Mouse (Mus musculus): ENCODE measurements at regions not wholly inside any gene's neighbourhood (a gene's known extent, or its start where the extent isn't known, plus 50 kb on each side); places are given as distances from the start of the nearest gene placed in this dataset.

- DNase-seq (ENCODE audit: inconsistent age in 2 of 2, low spot score in 1 of 2) = no peak
These were observed 111.3 kb upstream of the Vrk1 start for GRCm38 (mm10) chr12:105898580-105899293.

- DNase-seq (ENCODE audit: inconsistent age in 2 of 2, low spot score in 1 of 2) = no peak
These were observed 110.6 kb upstream of the Vrk1 start for GRCm38 (mm10) chr12:105899294-105899909.

DNA sequence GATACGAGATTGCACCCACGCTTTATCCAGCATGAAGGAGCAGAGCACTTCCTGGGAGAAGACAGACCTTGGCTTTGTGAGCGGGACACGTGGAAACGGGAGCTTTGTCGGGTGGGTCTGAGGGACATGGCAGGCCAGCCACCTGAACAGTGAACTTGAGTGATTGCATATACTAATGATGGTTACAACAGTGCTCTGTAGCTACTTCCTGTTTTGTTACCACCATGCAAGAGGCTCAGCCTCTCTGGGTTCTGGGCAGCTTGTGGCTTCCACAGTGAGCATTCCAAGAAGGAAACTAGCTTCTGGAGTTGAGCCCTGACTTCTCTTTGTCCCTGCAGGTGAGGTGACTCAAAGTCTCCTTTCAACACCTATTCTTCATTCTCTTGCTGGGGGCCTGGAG, 109.5 kb upstream of the Vrk1 start:
- no peak for DNase-seq (ENCODE audit: inconsistent age in 2 of 2, low spot score in 1 of 2)

GRCm38 (mm10) chr12:105903072-105903471, 107.0 kb upstream of the Vrk1 start:
- no peak for DNase-seq (ENCODE audit: inconsistent age in 2 of 2, low spot score in 1 of 2)

- peak; percentile 8 to 31 for DNase-seq (ENCODE audit: inconsistent age in 2 of 2, low spot score in 1 of 2)
These were observed 103.4 kb upstream of the Vrk1 start for GRCm38 (mm10) chr12:105906584-105906983.

GRCm38 (mm10) chr12:105907851-105908620, 102.0 kb upstream of the Vrk1 start:
- peak; percentile 15 to 42 for DNase-seq (ENCODE audit: inconsistent age in 2 of 2, low spot score in 1 of 2)

DNA sequence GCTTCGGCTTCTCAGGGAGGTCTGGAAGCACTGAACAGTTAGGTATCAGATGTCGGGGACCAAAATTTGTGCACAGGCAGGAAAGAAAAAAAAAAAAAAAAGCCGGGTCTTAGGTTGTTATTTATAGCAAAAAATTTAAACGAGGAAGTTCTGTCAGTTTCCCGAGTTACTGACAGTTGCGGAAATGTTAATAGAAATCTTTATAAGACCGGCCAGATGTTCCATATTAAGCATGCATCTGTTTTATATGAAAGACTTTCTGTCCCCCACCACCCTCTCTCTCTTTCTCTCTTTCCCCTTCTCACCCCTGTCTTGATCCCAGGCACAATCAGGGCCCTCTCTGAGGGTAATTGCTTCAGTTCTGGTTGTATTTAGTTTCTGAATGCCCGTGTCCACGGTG, 98.5 kb upstream of the Vrk1 start:
- no peak for DNase-seq (ENCODE audit: inconsistent age in 2 of 2, low spot score in 1 of 2)

GRCm38 (mm10) chr12:105917388-105917963, 92.6 kb upstream of the Vrk1 start:
- no peak for DNase-seq (ENCODE audit: inconsistent age in 2 of 2, low spot score in 1 of 2)

- DNase-seq (ENCODE audit: inconsistent age in 2 of 2, low spot score in 1 of 2) = no peak
These were observed 91.3 kb upstream of the Vrk1 start for GRCm38 (mm10) chr12:105918775-105919174.

DNA sequence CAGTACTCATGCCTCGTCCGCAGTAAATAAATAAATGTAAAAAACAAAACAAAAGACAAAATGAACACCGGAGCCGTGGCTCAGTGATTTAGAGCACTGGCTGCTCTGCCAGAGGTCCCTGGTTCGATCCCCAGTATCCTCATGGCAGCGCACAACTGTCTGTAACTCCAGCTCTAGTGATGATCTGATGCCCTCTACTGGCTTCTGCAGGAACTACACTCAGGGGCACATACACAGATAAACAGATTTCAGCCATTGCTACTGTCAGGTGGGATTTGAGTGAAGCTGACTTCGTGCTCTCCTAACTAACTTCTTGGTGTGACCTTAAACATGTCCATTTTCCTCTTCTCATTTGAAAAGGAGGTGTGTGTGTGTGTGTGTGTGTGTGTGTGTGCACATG, 82.8 kb upstream of the Vrk1 start:
- DNase-seq (ENCODE audit: inconsistent age in 2 of 2, low spot score in 1 of 2) = no peak

DNA sequence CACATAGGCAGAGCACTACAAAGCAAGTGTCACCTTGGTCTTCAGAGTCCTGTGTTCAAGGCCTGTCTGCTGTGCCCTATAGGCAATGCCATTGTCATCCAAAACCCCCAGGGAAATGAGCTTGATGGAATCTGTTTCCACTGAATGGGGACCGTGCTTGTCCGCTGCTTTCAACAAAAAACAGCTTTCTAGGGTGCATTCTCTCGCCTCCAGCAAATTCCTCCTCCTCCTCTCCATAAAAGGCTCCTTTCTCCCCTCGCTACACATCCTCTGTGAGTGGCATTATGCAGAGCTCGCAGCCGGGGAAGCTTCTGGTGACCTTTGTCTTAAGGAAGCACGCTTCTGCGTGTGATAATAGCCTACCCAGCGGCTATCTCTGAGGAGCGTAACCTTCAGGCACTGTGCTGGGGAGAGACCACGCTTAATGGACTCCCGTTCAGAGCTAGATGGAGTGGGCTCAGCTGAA, 80.5 kb upstream of the Vrk1 start:
- no peak for DNase-seq (ENCODE audit: inconsistent age in 2 of 2, low spot score in 1 of 2)

DNA sequence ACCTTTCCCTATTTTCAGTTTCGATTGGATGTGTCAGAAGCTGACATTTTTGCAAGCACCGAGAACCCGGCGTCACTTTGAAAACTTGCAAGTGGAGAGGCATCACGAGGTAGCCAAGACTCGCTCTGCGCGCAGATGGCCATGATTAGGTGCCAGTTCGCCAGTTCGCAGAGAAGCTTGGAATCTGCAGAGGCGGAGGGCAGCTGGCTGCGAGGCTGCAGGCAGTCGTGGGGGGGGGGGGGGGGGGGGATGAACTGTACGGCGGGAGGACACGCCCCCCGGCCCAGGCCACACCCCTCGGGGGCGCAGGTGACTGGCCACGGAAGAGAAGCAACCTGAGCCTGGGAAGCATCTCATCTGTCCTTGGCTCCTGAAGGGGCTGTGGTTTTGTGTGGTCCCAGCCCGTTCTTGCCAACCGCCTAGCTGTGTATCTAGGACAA, 74.6 kb upstream of the Vrk1 start:
- DNase-seq (ENCODE audit: inconsistent age in 2 of 2, low spot score in 1 of 2) = no peak

DNA sequence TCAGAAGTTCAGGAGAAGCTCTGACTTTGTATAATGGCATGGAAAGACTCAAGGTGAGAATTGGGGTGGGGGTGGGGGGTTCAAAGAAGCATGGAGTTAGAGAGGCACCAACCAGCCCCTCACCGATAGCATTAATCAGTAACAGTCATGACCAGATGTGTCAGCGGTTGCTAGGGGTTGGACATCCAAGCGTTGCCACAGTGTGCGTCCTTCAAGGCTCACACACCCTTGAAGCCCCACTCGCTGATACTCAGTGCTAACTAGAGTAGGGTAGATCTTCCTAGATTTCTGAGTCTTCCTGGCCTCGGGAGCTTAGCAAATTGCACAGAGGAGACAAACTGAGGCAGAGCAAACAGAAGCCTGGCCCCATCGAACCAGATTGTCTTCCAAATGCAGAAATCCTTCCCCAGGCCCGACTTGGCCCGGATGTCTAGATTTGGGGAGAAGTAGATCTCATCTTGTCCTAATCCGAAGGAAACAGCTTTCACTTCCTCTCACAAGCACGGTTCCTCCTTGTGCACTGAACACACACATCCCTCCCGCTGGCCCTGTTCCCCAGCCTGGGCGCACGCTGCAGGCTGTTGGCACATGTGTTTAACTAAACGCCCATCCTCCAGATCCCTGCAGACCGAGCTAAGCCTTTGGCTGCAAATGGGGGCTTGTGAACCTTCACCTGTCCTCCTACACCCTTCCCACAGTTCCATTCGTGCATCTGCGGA, 73.1 kb upstream of the Vrk1 start:
- peak in 1 of 2 experiments; percentile 25 for DNase-seq (ENCODE audit: inconsistent age in 2 of 2, low spot score in 1 of 2)

DNA sequence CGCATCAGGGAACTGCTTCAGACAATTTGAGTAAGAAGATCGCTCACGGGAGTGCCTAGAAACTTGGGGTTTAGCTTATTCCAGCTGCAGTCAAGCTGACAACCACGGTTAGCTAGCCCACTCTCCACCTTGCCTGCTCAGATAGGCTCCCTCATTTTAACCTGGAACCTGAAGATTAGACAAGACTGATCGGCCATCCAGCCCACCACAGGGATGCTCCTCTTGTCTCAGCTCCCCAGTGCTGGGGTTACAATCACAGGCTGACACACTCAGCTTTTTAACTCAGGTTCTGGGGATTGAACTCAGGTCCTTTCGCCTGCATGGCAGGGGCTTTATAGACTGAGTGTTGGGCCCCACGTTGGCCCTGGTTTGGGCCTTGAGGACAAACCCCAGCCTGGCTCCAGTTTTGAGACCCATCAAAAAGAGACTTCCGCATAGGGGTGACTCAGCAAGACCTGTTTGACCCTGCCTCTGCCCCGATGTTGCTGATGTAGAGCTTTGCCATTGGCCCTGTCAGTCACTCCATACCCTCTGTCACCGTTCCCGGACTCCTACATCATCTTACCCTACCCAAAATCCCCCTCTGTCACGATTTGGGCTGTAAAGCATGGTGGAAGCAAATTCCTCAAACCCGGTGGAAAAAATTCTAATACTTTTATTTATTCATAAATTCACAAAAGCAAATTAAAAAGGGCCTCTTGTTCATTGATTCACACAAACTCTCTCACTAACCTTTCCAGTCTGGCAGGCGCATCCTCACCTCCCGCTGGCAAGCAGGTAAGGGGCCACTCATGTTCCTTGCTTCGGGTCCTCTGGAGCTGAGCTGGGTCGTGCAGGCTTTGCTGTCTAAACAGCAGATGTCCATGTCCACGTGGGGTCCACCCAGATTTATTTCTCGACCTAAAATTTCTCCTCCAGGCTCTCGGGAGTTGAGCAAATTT, 67.6 kb upstream of the Vrk1 start:
- DNase-seq (ENCODE audit: inconsistent age in 2 of 2, low spot score in 1 of 2) = no peak

DNA sequence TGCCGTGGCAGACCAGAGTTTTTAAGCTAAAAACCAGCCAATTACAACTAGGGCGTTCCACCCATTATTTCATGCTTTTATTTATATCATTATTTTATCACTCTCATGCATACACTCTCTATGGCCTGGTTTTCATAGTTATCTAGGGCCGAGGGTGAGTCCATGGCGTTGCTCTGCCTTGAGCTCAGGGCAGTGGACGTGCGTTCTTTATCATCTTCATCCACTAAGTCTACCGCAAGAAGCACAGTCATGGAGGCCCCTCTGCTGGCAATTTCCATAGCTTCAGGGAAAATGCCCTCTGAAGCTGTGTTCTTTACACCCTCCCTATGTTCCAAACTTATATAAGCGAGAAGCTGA, 67.0 kb upstream of the Vrk1 start:
- no peak for DNase-seq (ENCODE audit: inconsistent age in 2 of 2, low spot score in 1 of 2)

GRCm38 (mm10) chr12:105947332-105947731, 62.7 kb upstream of the Vrk1 start:
- no peak for DNase-seq (ENCODE audit: inconsistent age in 2 of 2, low spot score in 1 of 2)

GRCm38 (mm10) chr12:105948322-105948721, 61.7 kb upstream of the Vrk1 start:
- no peak for DNase-seq (ENCODE audit: inconsistent age in 2 of 2, low spot score in 1 of 2)

DNA sequence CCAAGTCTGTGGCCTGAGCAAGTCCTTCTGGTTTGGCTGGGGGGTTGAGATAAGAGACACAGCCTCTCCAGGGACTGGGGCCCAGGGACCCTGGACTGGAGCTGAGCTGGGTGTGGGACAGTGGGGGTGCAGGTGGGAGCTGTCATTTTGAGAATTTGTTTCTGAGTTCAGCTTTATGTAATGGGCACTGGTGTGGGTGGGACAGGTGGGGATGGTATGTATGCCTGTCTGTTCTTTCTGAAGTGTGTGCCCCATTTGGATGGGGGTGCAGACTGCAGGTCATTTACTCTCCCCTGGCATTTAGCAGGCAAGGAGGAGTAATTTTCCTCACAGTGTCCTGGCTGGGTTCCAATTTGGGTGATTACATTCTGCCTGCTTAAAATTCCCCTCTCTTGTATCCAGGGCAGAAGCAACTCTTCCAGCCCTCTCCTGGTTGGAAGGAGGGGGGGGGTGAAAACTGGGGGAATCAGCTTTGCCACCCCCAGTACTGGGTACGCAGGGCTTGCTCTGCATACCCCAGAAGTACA, 54.2 kb upstream of the Vrk1 start:
- peak; percentile 45 to 74 for DNase-seq (ENCODE audit: inconsistent age in 2 of 2, low spot score in 1 of 2)

DNA sequence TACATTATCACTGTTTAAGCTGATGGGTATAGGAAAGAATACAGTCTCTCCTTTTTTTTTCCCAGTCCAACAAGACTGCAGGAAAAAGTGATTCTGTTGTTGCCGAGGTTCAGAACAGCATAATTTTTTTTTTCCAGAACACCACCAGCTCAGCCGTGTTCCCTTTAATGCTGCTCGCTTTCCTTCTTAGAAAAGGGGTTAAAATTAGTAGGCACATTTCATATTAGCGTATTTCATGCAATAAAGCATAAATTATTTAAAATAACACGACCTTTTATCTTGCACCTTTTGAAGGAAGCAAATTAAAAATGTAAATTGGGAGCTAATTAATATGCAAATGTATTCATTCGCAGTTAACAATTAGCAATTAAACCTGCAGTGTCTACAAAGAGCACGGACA, 50.3 kb upstream of the Vrk1 start:
- DNase-seq (ENCODE audit: inconsistent age in 2 of 2, low spot score in 1 of 2) = no peak
